Mouse (Mus musculus) embryonic facial prominence, embryonic 13.5 days (tissue): ENCODE results near the gene Retsat. TPM values are rescaled to one million over a fixed set of nuclear protein-coding genes. Genes with fewer than 3 reads are reported as not detected.

Experiments
- ATAC-seq: fragments of 200-750 bp; cut with Nextera tagmentation; 2 replicates; pipeline ENCODE4 v1.8.0; 2017; ENCODE audit warnings: low read depth; ENCODE audit not compliant: insufficient number of reproducible peaks, insufficient read depth, low FRiP score, low TSS enrichment
- H3K27ac ChIP-seq: fragments of 300-500 bp; sonication (generic); 2 replicates; pipeline ENCODE4 v1.5.1; 2015; ENCODE audit warnings: moderate library complexity, mild to moderate bottlenecking, inconsistent platforms
- H3K27me3 ChIP-seq: fragments of 300-500 bp; sonication (generic); 2 replicates; pipeline ENCODE4 v1.6.1; 2015; ENCODE audit warnings: mild to moderate bottlenecking, inconsistent platforms
- H3K36me3 ChIP-seq: fragments of 300-500 bp; sonication (generic); 2 replicates; pipeline ENCODE4 v1.6.1; 2015; ENCODE audit warnings: mild to moderate bottlenecking, inconsistent platforms
- H3K4me1 ChIP-seq: fragments of 300-500 bp; sonication (generic); 2 replicates; pipeline ENCODE4 v1.6.1; 2015; ENCODE audit warnings: inconsistent platforms
- H3K4me2 ChIP-seq: fragments of 300-500 bp; sonication (generic); 2 replicates; pipeline ENCODE4 v1.6.1; 2015; ENCODE audit warnings: moderate library complexity, mild to moderate bottlenecking, inconsistent platforms
- H3K4me3 ChIP-seq: fragments of 300-500 bp; sonication (generic); 2 replicates; pipeline ENCODE4 v1.5.1; 2015; ENCODE audit warnings: mild to moderate bottlenecking, inconsistent platforms
- H3K9ac ChIP-seq: fragments of 300-500 bp; sonication (generic); 2 replicates; pipeline ENCODE4 v1.6.1; 2015; ENCODE audit warnings: mild to moderate bottlenecking, inconsistent platforms
- H3K9me3 ChIP-seq: fragments of 300-500 bp; sonication (generic); 2 replicates; pipeline ENCODE4 v1.6.1; 2016; ENCODE audit warnings: inconsistent platforms
- WGBS: fragments of 180-500 bp; shearing (Covaris S2); methylation state at CpG from one replicate; pipeline ENCODE4 v1.1.7; 2015; ENCODE audit warnings: mixed read lengths; 5-methylcytosine and 5-hydroxymethylcytosine counted together
- polyA plus RNA-seq: library from polyadenylated mRNA; unstranded; fragments of >200 nt; fragmentation: Nextera tagmentation; extraction: Ambion mirVana; gene quantifications from 2 replicates; pipeline ENCODE4 v1.2.1, GENCODE M21; 2015

The Retsat gene
- polyA plus RNA-seq, 1 experiment from 2014 or later = 12.6 TPM

GRCm38 (mm10) chr6:72567508-72567907 lies 30.8 kb upstream of the Retsat start:
- peaks cover 17% of the 10 kb centered on the region; the same call in 1 of the 2 replicates for H3K36me3 ChIP-seq
- no peak for ATAC-seq
- no peaks in the 10 kb centered on the region for H3K27me3 ChIP-seq
- no peak overlapping the region for H3K9ac ChIP-seq
- H3K4me2 ChIP-seq = no peak overlapping the region
- WGBS = 85% methylated on average over 5 of the region's 5 CpGs
- peaks cover 11% of the 10 kb centered on the region for H3K4me1 ChIP-seq
- no peak overlapping the region for H3K27ac ChIP-seq
- H3K9me3 ChIP-seq = no peaks in the 10 kb centered on the region
- no peak overlapping the region for H3K4me3 ChIP-seq

- Histone ChIP-seq H3K4me2 (no peak overlapping the region), H3K9ac (no peak overlapping the region), H3K9me3 (no peaks in the 10 kb centered on the region), H3K4me3 (no peak overlapping the region), H3K36me3 (peaks cover 17% of the 10 kb centered on the region; the same call in 1 of the 2 replicates), H3K4me1 (0 out of 2 replicates have a peak, but pooled peaks cover 5% of the 10 kb centered on the region), H3K27me3 (no peaks in the 10 kb centered on the region), H3K27ac (no peak overlapping the region)
- WGBS = 88% methylated on average over 10 of the region's 10 CpGs
- ATAC-seq = no peak
Measured at GRCm38 (mm10) chr6:72568736-72569135, 29.5 kb upstream of the Retsat start.

- H3K4me2 ChIP-seq = no peak overlapping the region
Measured at GRCm38 (mm10) chr6:72570644-72571397, 27.5 kb upstream of the Retsat start.

GRCm38 (mm10) chr6:72571826-72572225 lies 26.4 kb upstream of the Retsat start:
- WGBS = 22% methylated on average over 3 of the region's 3 CpGs
- Histone ChIP-seq H3K9ac (no peak overlapping the region), H3K36me3 (peaks cover 37% of the 10 kb centered on the region), H3K4me3 (no peak overlapping the region), H3K27ac (no peak overlapping the region), H3K27me3 (no peaks in the 10 kb centered on the region), H3K4me2 (no peak overlapping the region), H3K4me1 (no peaks in the 10 kb centered on the region), H3K9me3 (no peaks in the 10 kb centered on the region)
- no peak for ATAC-seq

More at GRCm38 (mm10) chr6:72570644-72571397, 27.5 kb upstream of the Retsat start:
- Histone ChIP-seq H3K36me3 (peaks cover 31% of the 10 kb centered on the region), H3K4me1 (0 out of 2 replicates have a peak, but pooled peaks cover under 1% of the 10 kb centered on the region), H3K4me3 (no peak overlapping the region), H3K27ac (no peak overlapping the region), H3K9ac (no peak overlapping the region), H3K9me3 (no peaks in the 10 kb centered on the region), H3K27me3 (no peaks in the 10 kb centered on the region)
- WGBS = 88% methylated on average over 10 of the region's 10 CpGs
- ATAC-seq = no peak

GRCm38 (mm10) chr6:72576041-72576440 lies 22.2 kb upstream of the Retsat start:
- ATAC-seq = no peak
- peaks cover 35% of the 10 kb centered on the region for H3K36me3 ChIP-seq
- WGBS = 88% methylated on average over 3 of the region's 3 CpGs

GRCm38 (mm10) chr6:72581625-72582382 lies 16.5 kb upstream of the Retsat start:
- no peak overlapping the region for H3K27ac ChIP-seq
- H3K27me3 ChIP-seq = no peaks in the 10 kb centered on the region
- 68% methylated on average over 11 of the region's 11 CpGs for WGBS
- H3K4me2 ChIP-seq = no peak overlapping the region
- H3K9ac ChIP-seq = no peak overlapping the region
- H3K36me3 ChIP-seq = peaks cover 29% of the 10 kb centered on the region
- H3K4me3 ChIP-seq = no peak overlapping the region
- H3K4me1 ChIP-seq = no peaks in the 10 kb centered on the region
- no peaks in the 10 kb centered on the region for H3K9me3 ChIP-seq
- no peak for ATAC-seq

More at GRCm38 (mm10) chr6:72576041-72576440, 22.2 kb upstream of the Retsat start:
- Histone ChIP-seq H3K27me3 (no peaks in the 10 kb centered on the region), H3K4me3 (no peak overlapping the region), H3K27ac (no peak overlapping the region), H3K4me1 (no peaks in the 10 kb centered on the region), H3K9me3 (no peaks in the 10 kb centered on the region), H3K9ac (no peak overlapping the region), H3K4me2 (no peak overlapping the region)

- Histone ChIP-seq H3K4me1 (no peaks in the 10 kb centered on the region), H3K4me2 (no peak overlapping the region), H3K9me3 (no peaks in the 10 kb centered on the region), H3K9ac (no peak overlapping the region), H3K27ac (no peak overlapping the region), H3K36me3 (peaks cover 31% of the 10 kb centered on the region), H3K4me3 (no peak overlapping the region), H3K27me3 (no peaks in the 10 kb centered on the region)
- WGBS = 82% methylated on average over 4 of the region's 4 CpGs
- no peak for ATAC-seq
Measured at GRCm38 (mm10) chr6:72583211-72583839, 14.9 kb upstream of the Retsat start.

GRCm38 (mm10) chr6:72584154-72584553 lies 14.1 kb upstream of the Retsat start:
- Histone ChIP-seq H3K4me3 (no peak overlapping the region), H3K36me3 (peaks cover 30% of the 10 kb centered on the region), H3K4me1 (no peaks in the 10 kb centered on the region), H3K9ac (no peak overlapping the region), H3K27me3 (no peaks in the 10 kb centered on the region), H3K4me2 (no peak overlapping the region), H3K9me3 (no peaks in the 10 kb centered on the region), H3K27ac (no peak overlapping the region)
- WGBS = 77% methylated on average over 11 of the region's 11 CpGs
- 0 out of 2 replicates have a peak, but pooled peaks have one; percentile 10 for ATAC-seq

- Histone ChIP-seq H3K4me2 (no peak overlapping the region), H3K9me3 (no peaks in the 10 kb centered on the region), H3K27ac (no peak overlapping the region), H3K4me1 (no peaks in the 10 kb centered on the region), H3K9ac (no peak overlapping the region), H3K36me3 (peaks cover 25% of the 10 kb centered on the region), H3K4me3 (no peak overlapping the region), H3K27me3 (no peaks in the 10 kb centered on the region)
- 72% methylated on average over 3 of the region's 3 CpGs for WGBS
- no peak for ATAC-seq
Measured at GRCm38 (mm10) chr6:72586701-72587100, 11.6 kb upstream of the Retsat start.

- ATAC-seq = no peak
- Histone ChIP-seq H3K9ac (no peak overlapping the region), H3K36me3 (peaks cover 28% of the 10 kb centered on the region), H3K4me2 (no peak overlapping the region), H3K4me1 (no peaks in the 10 kb centered on the region), H3K9me3 (no peaks in the 10 kb centered on the region), H3K27ac (no peak overlapping the region), H3K27me3 (no peaks in the 10 kb centered on the region), H3K4me3 (no peak overlapping the region)
Measured at GRCm38 (mm10) chr6:72588307-72588706, 10.0 kb upstream of the Retsat start.

- no peak for ATAC-seq
- Histone ChIP-seq H3K9me3 (no peaks in the 10 kb centered on the region), H3K36me3 (peaks cover 20% of the 10 kb centered on the region), H3K27ac (no peak overlapping the region), H3K9ac (no peak overlapping the region), H3K4me3 (no peak overlapping the region), H3K4me1 (no peaks in the 10 kb centered on the region), H3K27me3 (no peaks in the 10 kb centered on the region), H3K4me2 (no peak overlapping the region)
Measured at GRCm38 (mm10) chr6:72590111-72590510, 8.2 kb upstream of the Retsat start.
